Mouse (Mus musculus): ENCODE measurements around the gene Dgke. TPM values are rescaled to one million over a fixed set of nuclear protein-coding genes. Genes with fewer than 3 reads are reported as not detected.

Gene Dgke
- total RNA-seq, 1 experiment = 24.2 TPM

DNA sequence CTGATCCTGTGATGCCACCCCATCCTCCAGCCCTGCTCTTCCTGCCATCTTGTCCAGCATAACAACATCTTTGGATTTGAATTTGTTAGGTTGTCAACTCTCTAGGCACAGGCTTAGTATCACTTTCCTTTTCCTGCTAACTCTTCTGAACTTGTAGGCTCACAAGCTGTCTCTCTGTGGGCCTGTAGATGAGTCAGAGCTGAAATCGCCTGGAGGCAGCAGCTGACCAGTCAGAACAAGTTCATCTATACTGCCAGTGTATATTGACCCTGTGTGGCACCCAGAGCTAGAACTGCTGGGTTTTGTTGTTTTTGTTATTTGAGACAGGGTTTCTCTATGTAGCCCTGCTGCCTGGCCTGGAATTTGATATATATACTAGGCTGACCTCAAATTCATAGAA lies 35.5 kb downstream of the Dgke start:
- no peaks in the 10 kb centered on the region for H3K36me3 ChIP-seq (ENCODE audit: control insufficient read depth, insufficient read depth, low read length, poor library complexity, severe bottlenecking)
- no peak overlapping the region for H3K27ac ChIP-seq (ENCODE audit: insufficient read depth, low read depth, low read length, poor library complexity, severe bottlenecking)
- TF ChIP-seq CHD2 (IDR thresholded peaks at IDR 0.05; ENCODE audit: low read depth, low read length) = no peak
- no peak for TF ChIP-seq MAFK (IDR thresholded peaks at IDR 0.05; ENCODE audit: insufficient read depth, low read depth, low read length)
- TF ChIP-seq ZC3H11A (IDR thresholded peaks at IDR 0.05; ENCODE audit: borderline replicate concordance, low read depth, low read length) = no peak
- TF ChIP-seq HCFC1 (IDR thresholded peaks at IDR 0.05; ENCODE audit: borderline replicate concordance, insufficient read depth, low read length) = no peak
- no peak for TF ChIP-seq ZNF384 (IDR thresholded peaks at IDR 0.05; ENCODE audit: low read depth, low read length)
- in situ Hi-C loops (cut with MboI; ENCODE audit: low sequenced_read_pairs in 2 of 2, unreplicated experiment in 2 of 2) = no loop called here
- H3K4me3 ChIP-seq (ENCODE audit: insufficient read depth in 1 of 2, low read depth in 1 of 2, low read length in 2 of 2, poor library complexity in 1 of 2, severe bottlenecking in 1 of 2) = no peak overlapping the region
- peaks cover 10 to 16% of the 10 kb centered on the region in 2 experiments for H3K4me1 ChIP-seq (ENCODE audit: control insufficient read depth in 2 of 2, insufficient read depth in 2 of 2, low read length in 2 of 2, poor library complexity in 1 of 2)
- no peak for DNase-seq (ENCODE audit: low read depth, low spot score)
- H3K9ac ChIP-seq (ENCODE audit: insufficient read depth, low read depth, low read length, poor library complexity, severe bottlenecking) = no peak overlapping the region
- H3K9me3 ChIP-seq (ENCODE audit: control insufficient read depth, insufficient read depth, low read depth, low read length) = no peaks in the 10 kb centered on the region

DNA sequence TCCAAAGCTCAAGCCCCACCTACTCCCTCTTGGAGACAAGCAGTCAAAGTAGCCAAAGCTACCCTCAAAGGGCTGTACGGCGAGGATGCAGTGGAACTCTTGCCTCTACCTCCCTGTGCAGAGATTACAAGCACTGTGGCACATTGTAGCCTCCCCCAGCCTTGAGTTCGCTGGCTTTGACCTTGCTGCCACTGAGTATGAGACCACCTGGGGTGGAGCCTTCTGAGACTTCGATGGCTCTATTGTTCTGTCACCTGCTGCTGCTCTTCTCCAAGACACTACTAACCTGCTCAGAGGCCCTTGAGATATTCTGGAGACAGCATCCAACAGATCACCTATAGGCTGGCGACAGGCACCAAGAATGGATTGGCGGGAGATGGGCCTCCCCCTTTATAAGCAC lies 36.1 kb downstream of the Dgke start:
- TF ChIP-seq ZNF384 (IDR thresholded peaks at IDR 0.05; ENCODE audit: low read depth, low read length) = no peak
- TF ChIP-seq HCFC1 (IDR thresholded peaks at IDR 0.05; ENCODE audit: borderline replicate concordance, insufficient read depth, low read length) = no peak
- no peak for TF ChIP-seq MAFK (IDR thresholded peaks at IDR 0.05; ENCODE audit: insufficient read depth, low read depth, low read length)
- no peak for TF ChIP-seq ZC3H11A (IDR thresholded peaks at IDR 0.05; ENCODE audit: borderline replicate concordance, low read depth, low read length)
- TF ChIP-seq CHD2 (IDR thresholded peaks at IDR 0.05; ENCODE audit: low read depth, low read length) = no peak
- H3K4me1 ChIP-seq (ENCODE audit: control insufficient read depth in 2 of 2, insufficient read depth in 2 of 2, low read length in 2 of 2, poor library complexity in 1 of 2) = peaks cover 10 to 16% of the 10 kb centered on the region in 2 experiments
- no peak overlapping the region for H3K9ac ChIP-seq (ENCODE audit: insufficient read depth, low read depth, low read length, poor library complexity, severe bottlenecking)
- no peaks in the 10 kb centered on the region for H3K36me3 ChIP-seq (ENCODE audit: control insufficient read depth, insufficient read depth, low read length, poor library complexity, severe bottlenecking)
- no peak overlapping the region for H3K4me3 ChIP-seq (ENCODE audit: insufficient read depth in 1 of 2, low read depth in 1 of 2, low read length in 2 of 2, poor library complexity in 1 of 2, severe bottlenecking in 1 of 2)
- in situ Hi-C loops (cut with MboI; ENCODE audit: low sequenced_read_pairs in 2 of 2, unreplicated experiment in 2 of 2) = no loop called here
- no peak for DNase-seq (ENCODE audit: low read depth, low spot score)
- H3K9me3 ChIP-seq (ENCODE audit: control insufficient read depth, insufficient read depth, low read depth, low read length) = no peaks in the 10 kb centered on the region
- no peak overlapping the region for H3K27ac ChIP-seq (ENCODE audit: insufficient read depth, low read depth, low read length, poor library complexity, severe bottlenecking)

DNA sequence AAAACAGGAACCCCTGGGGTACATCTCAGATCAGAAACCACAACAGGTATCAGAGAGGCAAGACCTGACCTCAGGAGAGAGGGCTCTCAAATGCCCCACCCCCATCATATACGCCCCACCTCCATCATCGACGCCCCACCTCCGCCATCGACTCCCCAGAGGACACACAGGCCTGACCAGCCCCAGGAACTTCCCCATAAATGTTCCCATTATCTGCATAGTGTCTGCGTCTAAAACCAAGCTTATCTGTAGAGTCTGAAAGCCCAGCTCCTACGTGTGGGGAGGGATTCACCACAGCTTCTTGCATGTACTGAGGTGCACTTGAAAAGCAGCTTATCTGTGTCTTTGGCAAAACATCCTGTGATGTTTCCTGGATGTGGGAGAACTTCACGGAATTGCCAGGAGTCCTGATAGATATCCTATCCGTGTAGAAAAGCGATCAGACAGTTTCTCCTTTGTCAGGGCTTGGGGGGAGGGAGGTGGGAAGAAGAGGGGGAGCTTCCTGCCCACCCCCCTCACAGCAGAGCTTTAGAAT lies 37.7 kb downstream of the Dgke start:
- in situ Hi-C loops (cut with MboI; ENCODE audit: low sequenced_read_pairs in 2 of 2, unreplicated experiment in 2 of 2) = no loop called here
- no peak for DNase-seq (ENCODE audit: low read depth, low spot score)
- Histone ChIP-seq H3K36me3 (ENCODE audit: control insufficient read depth, insufficient read depth, low read length, poor library complexity, severe bottlenecking) (no peaks in the 10 kb centered on the region), H3K4me1 (ENCODE audit: control insufficient read depth in 2 of 2, insufficient read depth in 2 of 2, low read length in 2 of 2, poor library complexity in 1 of 2) (peaks cover 10 to 19% of the 10 kb centered on the region in 2 experiments), H3K4me3 (ENCODE audit: insufficient read depth in 1 of 2, low read depth in 1 of 2, low read length in 2 of 2, poor library complexity in 1 of 2, severe bottlenecking in 1 of 2) (0 out of 4 replicates have a peak overlapping the region, but pooled peaks of 1 of the 2 experiments have one; percentile 16), H3K9me3 (ENCODE audit: control insufficient read depth, insufficient read depth, low read depth, low read length) (no peaks in the 10 kb centered on the region), H3K27ac (ENCODE audit: insufficient read depth, low read depth, low read length, poor library complexity, severe bottlenecking) (no peak overlapping the region), H3K9ac (ENCODE audit: insufficient read depth, low read depth, low read length, poor library complexity, severe bottlenecking) (no peak overlapping the region)
- TF ChIP-seq HCFC1 (IDR thresholded peaks at IDR 0.05; ENCODE audit: borderline replicate concordance, insufficient read depth, low read length) (no peak), ZC3H11A (IDR thresholded peaks at IDR 0.05; ENCODE audit: borderline replicate concordance, low read depth, low read length) (no peak), CHD2 (IDR thresholded peaks at IDR 0.05; ENCODE audit: low read depth, low read length) (no peak), MAFK (IDR thresholded peaks at IDR 0.05; ENCODE audit: insufficient read depth, low read depth, low read length) (no peak), ZNF384 (IDR thresholded peaks at IDR 0.05; ENCODE audit: low read depth, low read length) (no peak)

DNA sequence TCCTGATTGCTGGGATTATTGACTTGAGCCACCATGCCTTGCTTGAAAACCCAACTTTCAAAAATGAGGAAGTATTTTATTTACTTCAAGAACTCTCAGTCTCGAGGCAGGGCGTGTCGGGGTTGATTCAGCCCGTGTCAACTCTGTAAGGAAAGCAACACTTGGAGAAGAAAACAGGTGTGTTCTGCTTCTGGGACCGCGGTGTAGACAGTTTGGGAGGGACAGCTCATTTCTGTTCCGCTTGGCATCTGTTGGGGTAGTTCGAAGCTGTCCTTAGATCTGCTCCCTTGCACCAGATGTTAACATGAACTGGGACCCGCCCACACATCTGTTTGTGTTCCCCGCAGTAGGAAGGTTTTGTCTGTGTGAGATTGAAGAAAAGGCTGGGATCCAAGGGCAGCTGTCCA lies 38.7 kb downstream of the Dgke start:
- in situ Hi-C loops (cut with MboI; ENCODE audit: low sequenced_read_pairs in 2 of 2, unreplicated experiment in 2 of 2) = no loop called here
- no peaks in the 10 kb centered on the region for H3K9me3 ChIP-seq (ENCODE audit: control insufficient read depth, insufficient read depth, low read depth, low read length)
- DNase-seq (ENCODE audit: low read depth, low spot score) = no peak

DNA sequence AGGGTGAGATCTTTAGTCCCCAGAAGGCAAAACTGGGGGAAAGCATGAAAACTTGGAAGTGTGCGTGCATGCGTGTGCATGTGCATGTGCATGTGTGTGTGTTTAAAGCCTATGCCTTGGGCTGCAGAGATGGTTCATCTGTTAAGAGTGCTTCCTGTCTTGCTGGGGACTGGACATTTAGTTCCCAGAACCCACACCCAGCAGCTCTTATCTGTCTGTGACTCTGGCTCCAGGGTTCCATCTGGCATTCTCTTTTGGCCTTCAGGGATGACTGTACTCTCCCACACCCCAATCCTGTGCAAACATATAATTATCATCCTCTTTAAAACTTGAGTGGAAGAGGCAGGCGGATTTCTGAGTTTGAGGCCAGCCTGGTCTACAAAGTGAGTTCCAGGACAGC lies 40.5 kb downstream of the Dgke start:
- Histone ChIP-seq H3K9ac (ENCODE audit: insufficient read depth, low read depth, low read length, poor library complexity, severe bottlenecking) (no peak overlapping the region), H3K36me3 (ENCODE audit: control insufficient read depth, insufficient read depth, low read length, poor library complexity, severe bottlenecking) (no peaks in the 10 kb centered on the region; the same call in 1 of the 2 replicates), H3K9me3 (ENCODE audit: control insufficient read depth, insufficient read depth, low read depth, low read length) (no peaks in the 10 kb centered on the region), H3K4me1 (ENCODE audit: control insufficient read depth in 2 of 2, insufficient read depth in 2 of 2, low read length in 2 of 2, poor library complexity in 1 of 2) (peaks cover 10 to 27% of the 10 kb centered on the region in 2 experiments), H3K4me3 (ENCODE audit: insufficient read depth in 1 of 2, low read depth in 1 of 2, low read length in 2 of 2, poor library complexity in 1 of 2, severe bottlenecking in 1 of 2) (no peak overlapping the region), H3K27ac (ENCODE audit: insufficient read depth, low read depth, low read length, poor library complexity, severe bottlenecking) (no peak overlapping the region)
- TF ChIP-seq ZC3H11A (IDR thresholded peaks at IDR 0.05; ENCODE audit: borderline replicate concordance, low read depth, low read length) (no peak), CHD2 (IDR thresholded peaks at IDR 0.05; ENCODE audit: low read depth, low read length) (no peak), HCFC1 (IDR thresholded peaks at IDR 0.05; ENCODE audit: borderline replicate concordance, insufficient read depth, low read length) (no peak), ZNF384 (IDR thresholded peaks at IDR 0.05; ENCODE audit: low read depth, low read length) (no peak), MAFK (IDR thresholded peaks at IDR 0.05; ENCODE audit: insufficient read depth, low read depth, low read length) (no peak)
- no peak for DNase-seq (ENCODE audit: low read depth, low spot score)
- in situ Hi-C loops (cut with MboI; ENCODE audit: low sequenced_read_pairs in 2 of 2, unreplicated experiment in 2 of 2) = no loop called here

More for the DNA sequence above, 38.7 kb downstream of the Dgke start:
- Histone ChIP-seq H3K9ac (ENCODE audit: insufficient read depth, low read depth, low read length, poor library complexity, severe bottlenecking) (no peak overlapping the region), H3K36me3 (ENCODE audit: control insufficient read depth, insufficient read depth, low read length, poor library complexity, severe bottlenecking) (no peaks in the 10 kb centered on the region), H3K4me1 (ENCODE audit: control insufficient read depth in 2 of 2, insufficient read depth in 2 of 2, low read length in 2 of 2, poor library complexity in 1 of 2) (peaks cover 10 to 20% of the 10 kb centered on the region in 2 experiments), H3K4me3 (ENCODE audit: insufficient read depth in 1 of 2, low read depth in 1 of 2, low read length in 2 of 2, poor library complexity in 1 of 2, severe bottlenecking in 1 of 2) (no peak overlapping the region), H3K27ac (ENCODE audit: insufficient read depth, low read depth, low read length, poor library complexity, severe bottlenecking) (no peak overlapping the region)
- no peak for TF ChIP-seq ZC3H11A (IDR thresholded peaks at IDR 0.05; ENCODE audit: borderline replicate concordance, low read depth, low read length)

Measured in ES-E14 (cell line).